17 mouse cellular contexts compared by ENCODE assay signal in the genomic region with DNA sequence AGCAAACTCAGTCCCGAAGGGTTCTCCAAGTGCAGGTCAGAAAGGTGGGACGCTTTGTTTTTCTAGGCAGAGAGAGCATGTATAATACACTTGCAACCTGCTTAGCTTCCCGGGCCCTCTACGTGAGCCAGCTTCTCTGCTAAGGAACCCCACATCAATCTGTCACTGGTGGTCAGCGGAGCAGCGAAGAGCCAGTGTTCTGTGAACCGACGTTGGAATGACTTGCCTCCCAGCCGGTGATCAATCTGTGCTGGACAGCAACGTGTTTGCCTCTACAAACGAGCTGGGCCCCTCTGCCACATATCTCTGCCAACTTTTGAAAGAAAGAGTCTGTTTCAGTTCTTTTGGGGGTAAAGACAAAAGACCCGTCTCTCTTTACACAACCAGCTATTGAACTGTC.
DNase-seq lines count a peak whose midpoint lies in the region; ATAC-seq and TF ChIP-seq lines count a peak whose summit lies in the region.
"Had no signal": no experiment of that assay in that cellular context is flagged by ENCODE, and none has a peak within 500 bp of the region (broad histone marks: within the 10 kb centered on the region; RNA-seq: fewer than 3 reads in every experiment).

No protein-coding gene starts in this region.

- intact Hi-C loops in gastrocnemius, postnatal 36 days (cut with DNase I) = no loop called here

- H3K36me3 ChIP-seq in kidney, embryonic 14.5 days (ENCODE audit: control insufficient read depth, insufficient read depth, low read length) = no peaks in the 10 kb centered on the region
- H3K36me3 ChIP-seq in kidney, adult 2 months (ENCODE audit: control insufficient read depth, insufficient read depth, low read length) = no peaks in the 10 kb centered on the region
- H3K36me3 ChIP-seq in midbrain, embryonic 11.5 days (ENCODE audit: control insufficient read depth, insufficient read depth, low read length) = no peaks in the 10 kb centered on the region
- H3K36me3 ChIP-seq in midbrain, embryonic 15.5 days (replicated peaks) = no peaks in the 10 kb centered on the region
- no peaks in the 10 kb centered on the region for H3K36me3 ChIP-seq in hindbrain, embryonic 15.5 days
- H3K36me3 ChIP-seq in neural tube, embryonic 14.5 days (ENCODE audit: control insufficient read depth, insufficient read depth, low read length) = no peaks in the 10 kb centered on the region
- H3K36me3 ChIP-seq: heart, embryonic 13.5 days; liver, embryonic 13.5 days; stomach, embryonic 15.5 days had no signal

- H3K27ac ChIP-seq in kidney, embryonic 14.5 days (ENCODE audit: low read depth, low read length) = peak overlapping the region; percentile 30; the same call in 1 of the 2 replicates
- H3K27ac ChIP-seq in kidney, adult 2 months (ENCODE audit: insufficient read depth, low read depth, low read length) = no peak overlapping the region
- H3K27ac ChIP-seq in midbrain, embryonic 11.5 days (ENCODE audit: low read depth, low read length) = no peak overlapping the region
- H3K27ac ChIP-seq in midbrain, embryonic 15.5 days = no peak overlapping the region
- no peak overlapping the region for H3K27ac ChIP-seq in hindbrain, embryonic 15.5 days (replicated peaks)
- H3K27ac ChIP-seq in neural tube, embryonic 14.5 days (ENCODE audit: low read depth, low read length) = no peak overlapping the region
- H3K27ac ChIP-seq: heart, embryonic 13.5 days; liver, embryonic 13.5 days; stomach, embryonic 15.5 days had no signal

- DNase-seq in kidney, adult 2 months = no peak
- peak; percentile 70 for DNase-seq in midbrain, embryonic 11.5 days (ENCODE audit: low spot score, missing footprints)
- DNase-seq in right cerebral cortex, postnatal 14 days = no peak
- DNase-seq in gastrocnemius, postnatal 36 days = no peak
- DNase-seq: B cell, adult 2 months; cerebellum, adult 11-12 months; kidney, adult 9 months; liver, embryonic 13.5 days; lung, postnatal 10 days; retina, postnatal 1 day; spleen, adult 18-20 months had no signal

- H3K4me2 ChIP-seq in kidney, embryonic 14.5 days (replicated peaks; ENCODE audit: low read depth, low read length) = no peak overlapping the region
- H3K4me2 ChIP-seq in midbrain, embryonic 11.5 days = no peak overlapping the region
- H3K4me2 ChIP-seq in midbrain, embryonic 15.5 days = no peak overlapping the region
- no peak overlapping the region for H3K4me2 ChIP-seq in hindbrain, embryonic 15.5 days
- H3K4me2 ChIP-seq in neural tube, embryonic 14.5 days (ENCODE audit: low read depth, low read length) = no peak overlapping the region
- H3K4me2 ChIP-seq: heart, embryonic 13.5 days; liver, embryonic 13.5 days; stomach, embryonic 15.5 days had no signal

- H3K4me1 ChIP-seq in kidney, embryonic 14.5 days (ENCODE audit: control insufficient read depth, insufficient read depth, low read length) = no peaks in the 10 kb centered on the region; the same call in 1 of the 2 replicates
- no peaks in the 10 kb centered on the region for H3K4me1 ChIP-seq in kidney, adult 2 months (ENCODE audit: control insufficient read depth, insufficient read depth, low read length)
- H3K4me1 ChIP-seq in midbrain, embryonic 11.5 days (ENCODE audit: control insufficient read depth, insufficient read depth, low read length) = 0 out of 2 replicates have a peak, but pooled peaks cover 2% of the 10 kb centered on the region
- H3K4me1 ChIP-seq in midbrain, embryonic 15.5 days = 0 out of 2 replicates have a peak, but pooled peaks cover 4% of the 10 kb centered on the region
- H3K4me1 ChIP-seq in hindbrain, embryonic 15.5 days (replicated peaks) = peaks cover 14% of the 10 kb centered on the region; the same call in 1 of the 2 replicates
- H3K4me1 ChIP-seq in neural tube, embryonic 14.5 days (ENCODE audit: control insufficient read depth, insufficient read depth, low read length) = no peaks in the 10 kb centered on the region
- H3K4me1 ChIP-seq: heart, embryonic 13.5 days; liver, embryonic 13.5 days had no signal

- no peak for TF ChIP-seq CTCF in kidney, adult 2 months (conservative IDR thresholded peaks at IDR 0.05; ENCODE audit: insufficient read depth, insufficient read length, low read depth, low read length)

- no peaks in the 10 kb centered on the region for H3K27me3 ChIP-seq in kidney, embryonic 14.5 days (ENCODE audit: control insufficient read depth, insufficient read depth, low read length)
- H3K27me3 ChIP-seq in kidney, adult 2 months (replicated peaks; ENCODE audit: control insufficient read depth, insufficient read depth, low read length) = no peaks in the 10 kb centered on the region
- no peaks in the 10 kb centered on the region for H3K27me3 ChIP-seq in midbrain, embryonic 11.5 days (ENCODE audit: control insufficient read depth, insufficient read depth, low read length)
- no peaks in the 10 kb centered on the region for H3K27me3 ChIP-seq in midbrain, embryonic 15.5 days (replicated peaks)
- no peaks in the 10 kb centered on the region for H3K27me3 ChIP-seq in hindbrain, embryonic 15.5 days
- no peaks in the 10 kb centered on the region for H3K27me3 ChIP-seq in neural tube, embryonic 14.5 days (ENCODE audit: control insufficient read depth, insufficient read depth, low read length)
- H3K27me3 ChIP-seq: heart, embryonic 13.5 days; liver, embryonic 13.5 days; stomach, embryonic 15.5 days had no signal

- peak; percentile 82 for ATAC-seq in kidney, embryonic 14.5 days (ENCODE audit: low FRiP score, low TSS enrichment)
- ATAC-seq in midbrain, embryonic 11.5 days (ENCODE audit: low FRiP score) = no peak
- no peak for ATAC-seq in midbrain, embryonic 15.5 days (replicated peaks)
- ATAC-seq in hindbrain, embryonic 15.5 days (ENCODE audit: low FRiP score, low read depth) = peak; percentile 45; the same call in 1 of the 2 replicates
- peak; percentile 63; the same call in 1 of the 2 replicates for ATAC-seq in neural tube, embryonic 14.5 days (ENCODE audit: low read depth)

- no peak for TF ChIP-seq POLR2A in kidney, adult 2 months (IDR thresholded peaks at IDR 0.05; ENCODE audit: low read depth, low read length)

- WGBS in kidney, embryonic 14.5 days = 7% methylated on average over 12 of the region's 12 CpGs
- WGBS in kidney, adult 2 months = 60% methylated on average over 12 of the region's 12 CpGs
- 57% methylated on average over 12 of the region's 12 CpGs for WGBS in midbrain, embryonic 11.5 days
- 51% methylated on average over 12 of the region's 12 CpGs for WGBS in midbrain, embryonic 15.5 days
- WGBS in hindbrain, embryonic 15.5 days = 21% methylated on average over 12 of the region's 12 CpGs
- WGBS in neural tube, embryonic 14.5 days = 7% methylated on average over 12 of the region's 12 CpGs

- no peak overlapping the region for H3K4me3 ChIP-seq in kidney, embryonic 14.5 days (ENCODE audit: low read length)
- no peak overlapping the region for H3K4me3 ChIP-seq in kidney, adult 2 months (ENCODE audit: insufficient read depth, low read depth, low read length)
- H3K4me3 ChIP-seq in midbrain, embryonic 11.5 days (ENCODE audit: low read depth, low read length) = no peak overlapping the region
- H3K4me3 ChIP-seq in midbrain, embryonic 15.5 days = no peak overlapping the region
- H3K4me3 ChIP-seq in hindbrain, embryonic 15.5 days = no peak overlapping the region
- no peak overlapping the region for H3K4me3 ChIP-seq in neural tube, embryonic 14.5 days (ENCODE audit: low read depth, low read length)
- H3K4me3 ChIP-seq: heart, embryonic 13.5 days; liver, embryonic 13.5 days; stomach, embryonic 15.5 days had no signal

- no peak overlapping the region for H3K9ac ChIP-seq in kidney, embryonic 14.5 days (ENCODE audit: low read depth, low read length)
- no peak overlapping the region for H3K9ac ChIP-seq in midbrain, embryonic 11.5 days (ENCODE audit: low read length)
- no peak overlapping the region for H3K9ac ChIP-seq in midbrain, embryonic 15.5 days
- H3K9ac ChIP-seq in hindbrain, embryonic 15.5 days = no peak overlapping the region
- H3K9ac ChIP-seq in neural tube, embryonic 14.5 days (replicated peaks; ENCODE audit: low read depth, low read length) = no peak overlapping the region
- H3K9ac ChIP-seq: heart, embryonic 13.5 days; liver, embryonic 13.5 days; stomach, embryonic 15.5 days had no signal

- H3K9me3 ChIP-seq in kidney, embryonic 14.5 days (ENCODE audit: control insufficient read depth, low read length) = no peaks in the 10 kb centered on the region
- H3K9me3 ChIP-seq in midbrain, embryonic 11.5 days (ENCODE audit: control insufficient read depth, low read length) = no peaks in the 10 kb centered on the region
- no peaks in the 10 kb centered on the region for H3K9me3 ChIP-seq in midbrain, embryonic 15.5 days
- H3K9me3 ChIP-seq in hindbrain, embryonic 15.5 days = no peaks in the 10 kb centered on the region
- no peaks in the 10 kb centered on the region for H3K9me3 ChIP-seq in neural tube, embryonic 14.5 days (ENCODE audit: control insufficient read depth, low read length)
- H3K9me3 ChIP-seq: heart, embryonic 13.5 days; liver, embryonic 13.5 days; stomach, embryonic 15.5 days had no signal

Comparison
In these comparisons a context has a peak if more than half of its experiments do, and no peak if none do; other contexts are left out.
1. ATAC-seq: peak in kidney, embryonic 14.5 days (single experiment), hindbrain, embryonic 15.5 days (single experiment) and neural tube, embryonic 14.5 days (single experiment); none in midbrain, embryonic 11.5 days (single experiment) and midbrain, embryonic 15.5 days (single experiment).